Mouse (Mus musculus) C2C12 (cell line): ENCODE measurements at regions not wholly inside any gene's neighbourhood (a gene's known extent, or its start where the extent isn't known, plus 50 kb on each side); places are given as distances from the start of the nearest gene placed in this dataset.
A peak's percentile ranks its signal among the peaks of the same experiment; 100 is the strongest.

Experiments used
- H3K27me3 ChIP-seq: one replicate; pipeline ENCODE4 v1.6.1; 2011; ENCODE audit not compliant: control insufficient read depth, insufficient read depth, insufficient read length
- H3K36me3 ChIP-seq: one replicate; pipeline ENCODE4 v1.6.1; 2011; ENCODE audit not compliant: control insufficient read depth, insufficient read depth
- H3K4me3 ChIP-seq: one replicate; pipeline ENCODE4 v1.5.1; 2011; ENCODE audit warnings: mild to moderate bottlenecking, control low read depth; ENCODE audit not compliant: poor library complexity, insufficient read depth, severe bottlenecking
- H3K79me2 ChIP-seq: one replicate; pipeline ENCODE4 v1.6.1; 2011; ENCODE audit not compliant: control insufficient read depth, insufficient read depth
- H3K79me3 ChIP-seq: one replicate; pipeline ENCODE4 v1.6.1; 2011; ENCODE audit warnings: low read depth, control low read depth
- H3ac ChIP-seq: one replicate; pipeline ENCODE3; 2011; ENCODE audit warnings: low read depth; ENCODE audit not compliant: control insufficient read depth, insufficient read length
- CEBPB ChIP-seq: IDR thresholded peaks from one replicate; pipeline ENCODE4 v1.6.1; 2011; ENCODE audit warnings: low read depth, mild to moderate bottlenecking, control low read depth, moderate library complexity
- CTCF ChIP-seq: IDR thresholded peaks from one replicate; pipeline ENCODE4 v1.5.1; 2011; ENCODE audit not compliant: control insufficient read depth, insufficient read depth, insufficient read length
- FOSL1 ChIP-seq: IDR thresholded peaks from one replicate; pipeline ENCODE4 v1.8.0; 2011; ENCODE audit warnings: mild to moderate bottlenecking, low read length; ENCODE audit not compliant: poor library complexity, insufficient read depth, severe bottlenecking
- MAX ChIP-seq: IDR thresholded peaks from one replicate; pipeline ENCODE4 v1.6.1; 2011; ENCODE audit warnings: mild to moderate bottlenecking, control low read depth
- MYOD1 ChIP-seq: IDR thresholded peaks from one replicate; pipeline ENCODE4 v1.6.1; 2011; ENCODE audit warnings: low read depth; ENCODE audit not compliant: control insufficient read depth, insufficient read length
- MYOG ChIP-seq: IDR thresholded peaks from one replicate; pipeline ENCODE4 v1.6.1; 2011; ENCODE audit not compliant: control insufficient read depth, insufficient read length; ENCODE audit errors: extremely low read depth
- USF1 ChIP-seq: IDR thresholded peaks from one replicate; pipeline ENCODE4 v1.6.1; 2011; ENCODE audit warnings: low read depth, mild to moderate bottlenecking, control low read depth, moderate library complexity

- no peak overlapping the region for H3K4me3 ChIP-seq
- H3K36me3 ChIP-seq = no peaks in the 10 kb centered on the region
- no peak overlapping the region for H3ac ChIP-seq
- H3K79me2 ChIP-seq = no peaks in the 10 kb centered on the region
- TF ChIP-seq MAX (no peak), FOSL1 (no peak), USF1 (no peak), MYOD1 (no peak), MYOG (no peak), CTCF (no peak), CEBPB (no peak)
- H3K79me3 ChIP-seq = no peaks in the 10 kb centered on the region
- H3K27me3 ChIP-seq = no peaks in the 10 kb centered on the region
Measured at GRCm38 (mm10) chr7:111240234-111240826, 157.5 kb upstream of the Eif4g2 start.

- no peak for TF ChIP-seq FOSL1
- no peak for TF ChIP-seq MYOD1
- TF ChIP-seq CTCF = no peak
- no peak for TF ChIP-seq USF1
- no peak for TF ChIP-seq CEBPB
- no peak for TF ChIP-seq MAX
- Histone ChIP-seq H3K36me3 (no peaks in the 10 kb centered on the region), H3K79me3 (no peaks in the 10 kb centered on the region), H3K27me3 (no peaks in the 10 kb centered on the region), H3ac (no peak overlapping the region), H3K4me3 (no peak overlapping the region), H3K79me2 (no peaks in the 10 kb centered on the region)
Measured at GRCm38 (mm10) chr7:111237819-111238218, 155.0 kb upstream of the Eif4g2 start.

GRCm38 (mm10) chr7:111230630-111231029, 147.8 kb upstream of the Eif4g2 start:
- Histone ChIP-seq H3K4me3 (no peak overlapping the region), H3K36me3 (no peaks in the 10 kb centered on the region), H3K79me2 (no peaks in the 10 kb centered on the region), H3K27me3 (no peaks in the 10 kb centered on the region), H3ac (no peak overlapping the region), H3K79me3 (no peaks in the 10 kb centered on the region)
- TF ChIP-seq FOSL1 (no peak), MYOD1 (no peak), MYOG (no peak), MAX (no peak), CTCF (no peak), CEBPB (no peak), USF1 (no peak)

GRCm38 (mm10) chr7:111227082-111227481, 144.3 kb upstream of the Eif4g2 start:
- TF ChIP-seq MAX = no peak
- peak; percentile 15 for TF ChIP-seq CEBPB
- no peak for TF ChIP-seq CTCF
- TF ChIP-seq MYOD1 = no peak
- no peak for TF ChIP-seq MYOG
- no peak overlapping the region for H3K4me3 ChIP-seq
- H3K27me3 ChIP-seq = no peaks in the 10 kb centered on the region
- H3ac ChIP-seq = no peak overlapping the region
- H3K36me3 ChIP-seq = no peaks in the 10 kb centered on the region
- no peaks in the 10 kb centered on the region for H3K79me3 ChIP-seq
- H3K79me2 ChIP-seq = no peaks in the 10 kb centered on the region

GRCm38 (mm10) chr7:111226026-111226656, 143.3 kb upstream of the Eif4g2 start:
- Histone ChIP-seq H3K27me3 (no peaks in the 10 kb centered on the region), H3K79me2 (no peaks in the 10 kb centered on the region), H3K4me3 (no peak overlapping the region), H3ac (no peak overlapping the region), H3K79me3 (no peaks in the 10 kb centered on the region), H3K36me3 (no peaks in the 10 kb centered on the region)
- TF ChIP-seq MAX (no peak), USF1 (no peak), FOSL1 (no peak), CTCF (no peak), MYOG (no peak), CEBPB (no peak), MYOD1 (no peak)

GRCm38 (mm10) chr7:111215586-111215985, 132.8 kb upstream of the Eif4g2 start:
- no peak for TF ChIP-seq FOSL1
- TF ChIP-seq CEBPB = no peak
- TF ChIP-seq MYOG = no peak
- no peak for TF ChIP-seq MYOD1
- no peak for TF ChIP-seq USF1
- no peak for TF ChIP-seq CTCF
- no peaks in the 10 kb centered on the region for H3K27me3 ChIP-seq
- H3K79me3 ChIP-seq = no peaks in the 10 kb centered on the region
- no peaks in the 10 kb centered on the region for H3K79me2 ChIP-seq
- no peaks in the 10 kb centered on the region for H3K36me3 ChIP-seq
- H3K4me3 ChIP-seq = no peak overlapping the region
- H3ac ChIP-seq = no peak overlapping the region
